Mouse (Mus musculus): ENCODE measurements around the gene Tnfrsf25. TPM values are rescaled to one million over a fixed set of nuclear protein-coding genes. Genes with fewer than 3 reads are reported as not detected.

The Tnfrsf25 gene
- total RNA-seq, 2 experiments from 2014 or later = 1.9 to 4.3 TPM

GRCm38 (mm10) chr4:152092751-152093293 lies 22.9 kb upstream of the Tnfrsf25 start:
- DNase-seq = no peak

GRCm38 (mm10) chr4:152094233-152094632 lies 21.5 kb upstream of the Tnfrsf25 start:
- no peak for DNase-seq

- DNase-seq = peak; percentile 91
Measured at GRCm38 (mm10) chr4:152095937-152096910, 19.5 kb upstream of the Tnfrsf25 start.

GRCm38 (mm10) chr4:152096927-152097326 lies 18.8 kb upstream of the Tnfrsf25 start:
- no peak for DNase-seq

- no peak for DNase-seq
Measured at GRCm38 (mm10) chr4:152097911-152098799, 17.6 kb upstream of the Tnfrsf25 start.

GRCm38 (mm10) chr4:152100541-152100940 lies 15.2 kb upstream of the Tnfrsf25 start:
- DNase-seq = no peak

GRCm38 (mm10) chr4:152101081-152101653 lies 14.6 kb upstream of the Tnfrsf25 start:
- no peak for DNase-seq

GRCm38 (mm10) chr4:152101921-152102320 lies 13.8 kb upstream of the Tnfrsf25 start:
- DNase-seq = no peak

- peak; percentile 84 for DNase-seq
Measured at GRCm38 (mm10) chr4:152103025-152103424, 12.7 kb upstream of the Tnfrsf25 start.

- DNase-seq = no peak
Measured at GRCm38 (mm10) chr4:152106746-152107145, 9.0 kb upstream of the Tnfrsf25 start.

- DNase-seq = no peak
Measured at GRCm38 (mm10) chr4:152107493-152107892, 8.2 kb upstream of the Tnfrsf25 start.

GRCm38 (mm10) chr4:152107971-152108509 lies 7.7 kb upstream of the Tnfrsf25 start:
- peak; percentile 87 for DNase-seq

GRCm38 (mm10) chr4:152108673-152109072 lies 7.1 kb upstream of the Tnfrsf25 start:
- DNase-seq = no peak

GRCm38 (mm10) chr4:152109509-152109908 lies 6.2 kb upstream of the Tnfrsf25 start:
- DNase-seq = no peak

- no peak for DNase-seq
Measured at GRCm38 (mm10) chr4:152110689-152111088, 5.0 kb upstream of the Tnfrsf25 start.

GRCm38 (mm10) chr4:152112329-152112728 lies 3.4 kb upstream of the Tnfrsf25 start:
- no peak for DNase-seq

GRCm38 (mm10) chr4:152114080-152114479 lies 1.7 kb upstream of the Tnfrsf25 start:
- no peak for DNase-seq

GRCm38 (mm10) chr4:152117538-152117937 lies 1.8 kb downstream of the Tnfrsf25 start:
- DNase-seq = no peak

- peak; percentile 67 for DNase-seq
Measured at GRCm38 (mm10) chr4:152119396-152120292, 3.9 kb downstream of the Tnfrsf25 start.

- no peak for DNase-seq
Measured at GRCm38 (mm10) chr4:152120311-152121182, 4.8 kb downstream of the Tnfrsf25 start.
